Mouse (Mus musculus) adrenal gland (tissue): Measurements from ENCODE around the gene Tcte1.

Experiments
- intact Hi-C: fragments of 180-260 bp; cut with DNase I; formaldehyde crosslinking; loops from one replicate; pipeline ENCODE4 v1.15.1; 2025

The Tcte1 gene

GRCm38 (mm10) chr17:45546941-45547340 is 23.7 kb downstream of the Tcte1 start:
- intact Hi-C loops = no loop called here

GRCm38 (mm10) chr17:45547461-45548190 is 24.4 kb downstream of the Tcte1 start:
- intact Hi-C loops = no loop called here

- intact Hi-C loops = no loop called here
Measured at GRCm38 (mm10) chr17:45548541-45549512, 25.6 kb downstream of the Tcte1 start.

GRCm38 (mm10) chr17:45549617-45550181 is 26.5 kb downstream of the Tcte1 start, which contains the start of gene Tmem151b:
Gene Tmem151b (minus strand): TSS chr17:45549677.
- intact Hi-C loops = loop anchor here (1.0 to 5.0 kb wide), 2 partner anchors 32 to 71 kb away; no protein-coding TSS in a partner anchor

- intact Hi-C loops = loop anchor here (1.0 to 5.0 kb wide), 2 partner anchors 33 to 72 kb away; no protein-coding TSS in a partner anchor
Measured at GRCm38 (mm10) chr17:45550253-45550652, 27.0 kb downstream of the Tcte1 start.

GRCm38 (mm10) chr17:45551249-45551796 is 28.1 kb downstream of the Tcte1 start:
- intact Hi-C loops = loop anchor here (5.0 kb wide), 1 partner anchor 34 kb away; no protein-coding TSS in a partner anchor

- intact Hi-C loops = loop anchor here (5.0 kb wide), 1 partner anchor 35 kb away; no protein-coding TSS in a partner anchor
Measured at GRCm38 (mm10) chr17:45551816-45552451, 28.7 kb downstream of the Tcte1 start.

GRCm38 (mm10) chr17:45553065-45553464 is 29.8 kb downstream of the Tcte1 start:
- intact Hi-C loops = loop anchor here (5.0 kb wide), 1 partner anchor 36 kb away; no protein-coding TSS in a partner anchor

GRCm38 (mm10) chr17:45554420-45554819 is 31.2 kb downstream of the Tcte1 start:
- intact Hi-C loops = loop anchor here (5.0 kb wide), 1 partner anchor 37 kb away; no protein-coding TSS in a partner anchor

GRCm38 (mm10) chr17:45555452-45556106 is 32.3 kb downstream of the Tcte1 start, which contains the start of gene Nfkbie:
Gene Nfkbie (plus strand): TSS chr17:45555703.
- intact Hi-C loops = no loop called here

GRCm38 (mm10) chr17:45556107-45556489 is 32.9 kb downstream of the Tcte1 start:
- intact Hi-C loops = no loop called here

GRCm38 (mm10) chr17:45556514-45557245 is 33.4 kb downstream of the Tcte1 start:
- intact Hi-C loops = no loop called here

- intact Hi-C loops = no loop called here
Measured at GRCm38 (mm10) chr17:45557246-45557824, 34.1 kb downstream of the Tcte1 start.

- intact Hi-C loops = no loop called here
Measured at GRCm38 (mm10) chr17:45557998-45558862, 35.0 kb downstream of the Tcte1 start.

GRCm38 (mm10) chr17:45559732-45560525 is 36.7 kb downstream of the Tcte1 start:
- intact Hi-C loops = no loop called here

- intact Hi-C loops = no loop called here
Measured at GRCm38 (mm10) chr17:45563216-45563615, 40.0 kb downstream of the Tcte1 start.
